Mouse (Mus musculus) lung, embryonic 16.5 days (tissue): Measurements from ENCODE around the gene Ptk7. TPM values are rescaled to one million over a fixed set of nuclear protein-coding genes. Genes with fewer than 3 reads are reported as not detected.

Experiments
- ATAC-seq: fragments of 200-750 bp; cut with Nextera tagmentation; 2 replicates; pipeline ENCODE4 v1.8.0; 2017; ENCODE audit warnings: low read depth, mild to moderate bottlenecking, moderate library complexity
- H3K27ac ChIP-seq: fragments of 300-500 bp; sonication (generic); 2 replicates; pipeline ENCODE4 v1.5.1; 2014; ENCODE audit warnings: mild to moderate bottlenecking, control low read depth, low read length
- H3K27me3 ChIP-seq: fragments of 300-500 bp; sonication (generic); 2 replicates; pipeline ENCODE4 v1.6.1; 2014; ENCODE audit warnings: low read depth, low read length, mixed read lengths; ENCODE audit not compliant: control insufficient read depth, insufficient read depth
- H3K36me3 ChIP-seq: fragments of 300-500 bp; sonication (generic); 2 replicates; pipeline ENCODE4 v1.6.1; 2014; ENCODE audit warnings: low read length; ENCODE audit not compliant: control insufficient read depth, insufficient read depth
- H3K4me1 ChIP-seq: fragments of 300-500 bp; sonication (generic); replicated peaks from 2 replicates; pipeline ENCODE4 v1.6.1; 2014; ENCODE audit warnings: low read length, mixed read lengths; ENCODE audit not compliant: control insufficient read depth, insufficient read depth
- H3K4me2 ChIP-seq: fragments of 300-500 bp; sonication (generic); 2 replicates; pipeline ENCODE4 v1.6.1; 2014; ENCODE audit warnings: low read depth, low read length, control low read depth
- H3K4me3 ChIP-seq: fragments of 300-500 bp; sonication (generic); 2 replicates; pipeline ENCODE4 v1.5.1; 2014; ENCODE audit warnings: mild to moderate bottlenecking, low read length, control low read depth
- H3K9ac ChIP-seq: fragments of 300-500 bp; sonication (generic); 2 replicates; pipeline ENCODE4 v1.6.1; 2014; ENCODE audit warnings: low read length, control low read depth
- H3K9me3 ChIP-seq: fragments of 300-500 bp; sonication (generic); 2 replicates; pipeline ENCODE4 v1.6.1; 2016; ENCODE audit warnings: low read length; ENCODE audit not compliant: control insufficient read depth
- WGBS: fragments of 180-500 bp; shearing (Covaris S2); extraction: QIAGEN DNeasy Blood & Tissue Kit; methylation state at CpG from one replicate; pipeline ENCODE4 v1.1.7; 2014; 5-methylcytosine and 5-hydroxymethylcytosine counted together
- polyA plus RNA-seq: library from polyadenylated mRNA; unstranded; fragments of >200 nt; fragmentation: Nextera tagmentation; extraction: Ambion mirVana; gene quantifications from 2 replicates; pipeline ENCODE4 v1.2.1, GENCODE M21; 2015

Ptk7 gene
- polyA plus RNA-seq, 1 experiment from 2014 or later = 143 TPM

DNA sequence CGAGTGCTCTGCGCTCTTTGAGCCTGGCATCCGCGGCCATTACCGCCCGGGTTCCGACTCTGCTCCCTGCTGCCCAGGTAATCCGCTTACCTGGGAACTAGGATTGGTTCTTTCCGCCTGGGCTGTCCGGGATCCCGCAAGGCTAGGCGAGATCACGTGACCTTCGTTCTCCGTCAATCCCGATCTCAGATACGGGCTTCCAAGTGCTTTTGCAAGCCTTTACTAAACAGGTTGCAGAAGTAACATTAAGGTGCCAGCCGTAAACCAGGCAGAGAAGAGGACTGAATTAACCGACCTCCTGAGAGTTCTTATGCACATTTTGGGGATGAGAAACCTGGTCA is 17.0 kb upstream of the Ptk7 start:
- under 1% methylated on average over 19 of the region's 19 CpGs for WGBS
- no peaks in the 10 kb centered on the region for H3K27me3 ChIP-seq

DNA sequence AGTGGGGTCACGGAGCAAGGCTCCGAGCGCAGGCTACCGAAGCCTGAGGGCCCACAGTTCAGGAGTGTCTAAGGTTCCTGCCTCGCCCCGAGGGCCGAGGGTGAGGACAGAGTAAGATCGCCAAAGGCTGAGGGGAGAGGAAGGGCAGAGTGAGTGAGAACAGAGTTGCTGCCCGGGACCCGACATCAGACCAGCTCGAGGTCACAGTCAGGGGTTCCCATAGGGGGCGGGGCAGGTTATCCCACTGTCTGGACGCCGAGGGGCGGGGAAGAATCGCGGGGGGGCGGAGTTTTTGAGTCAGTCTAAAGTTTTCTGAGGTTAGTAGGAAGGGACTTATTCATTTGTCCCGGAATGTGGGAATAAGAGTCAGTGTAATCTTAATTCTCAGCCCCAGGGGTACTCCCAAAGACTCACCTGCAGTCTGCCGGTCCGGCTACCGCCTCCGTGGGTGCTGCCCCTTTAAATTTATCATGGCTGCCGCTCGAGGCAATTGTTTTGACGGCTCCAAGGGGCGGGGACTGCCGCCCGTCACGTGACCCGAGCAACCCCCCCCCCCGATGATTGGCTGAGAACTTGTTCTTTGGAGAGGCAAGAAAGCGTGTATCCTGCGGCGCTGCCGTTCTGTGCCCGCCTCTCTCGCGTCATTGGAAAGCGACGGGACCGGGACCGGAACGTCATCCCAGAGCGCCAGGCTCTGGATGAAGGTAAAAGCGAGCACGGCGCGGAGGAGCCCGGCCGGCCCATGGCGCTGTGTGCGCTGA is 16.4 kb upstream of the Ptk7 start, which contains the start of the genes Klc4 and Mrpl2:
TSS of gene Klc4 (minus strand) at position 462 of the 761 bp plus-strand sequence.
TSS of gene Mrpl2 (plus strand) at position 669 of the 761 bp plus-strand sequence.
- peak within 1 kb of the TSS; percentile 92 for H3K4me3 ChIP-seq
- peaks cover 27% of the 10 kb centered on the region for H3K4me1 ChIP-seq
- peak; percentile 75 for ATAC-seq
- peaks cover 5% of the 10 kb centered on the region; the same call in 1 of the 2 replicates for H3K36me3 ChIP-seq
- peak within 1 kb of the TSS; percentile 89 for H3K9ac ChIP-seq
- no peaks in the 10 kb centered on the region for H3K27me3 ChIP-seq
- H3K9me3 ChIP-seq = no peaks in the 10 kb centered on the region
- H3K4me2 ChIP-seq = peak within 1 kb of the TSS; percentile 94
- H3K27ac ChIP-seq = peak within 1 kb of the TSS; percentile 82
- under 1% methylated on average over 53 of the region's 53 CpGs for WGBS

More for the DNA sequence above, 17.0 kb upstream of the Ptk7 start:
- peak overlapping the region; percentile 92 for H3K4me3 ChIP-seq
- H3K4me2 ChIP-seq = peak overlapping the region; percentile 92
- peak overlapping the region; percentile 76 for H3K27ac ChIP-seq
- H3K9ac ChIP-seq = peak overlapping the region; percentile 89
- peaks cover 5% of the 10 kb centered on the region; the same call in 1 of the 2 replicates for H3K36me3 ChIP-seq
- H3K9me3 ChIP-seq = no peaks in the 10 kb centered on the region
- ATAC-seq = no peak
- peaks cover 30% of the 10 kb centered on the region for H3K4me1 ChIP-seq

DNA sequence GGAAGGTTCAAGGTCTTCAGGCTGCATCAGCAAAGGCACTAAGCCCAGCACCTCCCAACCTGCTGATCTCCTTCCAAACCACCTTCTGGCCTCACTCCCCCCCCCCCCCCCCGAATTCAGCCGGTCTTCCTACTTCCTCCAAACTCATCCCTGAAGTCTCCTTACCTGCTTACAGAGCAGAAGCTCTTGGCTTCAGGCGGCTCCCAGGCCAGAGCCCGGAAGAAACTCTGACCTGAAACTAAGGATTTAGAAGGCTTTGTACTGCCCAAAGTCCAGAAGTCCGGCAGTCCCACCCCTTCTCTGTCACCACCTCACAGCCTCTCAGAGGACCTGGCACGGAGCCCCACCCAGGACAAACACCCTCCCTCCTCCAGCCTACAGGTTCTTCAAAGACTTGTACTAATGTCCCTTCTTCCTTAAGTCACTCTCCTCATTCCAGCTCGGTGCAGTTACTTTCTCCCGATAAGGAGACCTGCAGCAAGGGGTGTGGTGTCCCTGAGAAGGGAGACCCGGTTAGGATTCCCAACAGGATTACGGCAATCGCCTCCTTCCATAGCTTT is 15.7 kb upstream of the Ptk7 start:
- no peaks in the 10 kb centered on the region for H3K27me3 ChIP-seq
- peaks cover 5% of the 10 kb centered on the region; the same call in 1 of the 2 replicates for H3K36me3 ChIP-seq
- 5% methylated on average over 10 of the region's 11 CpGs for WGBS
- H3K4me1 ChIP-seq = peaks cover 27% of the 10 kb centered on the region
- no peaks in the 10 kb centered on the region for H3K9me3 ChIP-seq
- peak overlapping the region; percentile 94 for H3K4me2 ChIP-seq
- peak overlapping the region; percentile 82 for H3K27ac ChIP-seq
- peak overlapping the region; percentile 92 for H3K4me3 ChIP-seq
- peak; percentile 11; the same call in 1 of the 2 replicates for ATAC-seq
- H3K9ac ChIP-seq = peak overlapping the region; percentile 80

DNA sequence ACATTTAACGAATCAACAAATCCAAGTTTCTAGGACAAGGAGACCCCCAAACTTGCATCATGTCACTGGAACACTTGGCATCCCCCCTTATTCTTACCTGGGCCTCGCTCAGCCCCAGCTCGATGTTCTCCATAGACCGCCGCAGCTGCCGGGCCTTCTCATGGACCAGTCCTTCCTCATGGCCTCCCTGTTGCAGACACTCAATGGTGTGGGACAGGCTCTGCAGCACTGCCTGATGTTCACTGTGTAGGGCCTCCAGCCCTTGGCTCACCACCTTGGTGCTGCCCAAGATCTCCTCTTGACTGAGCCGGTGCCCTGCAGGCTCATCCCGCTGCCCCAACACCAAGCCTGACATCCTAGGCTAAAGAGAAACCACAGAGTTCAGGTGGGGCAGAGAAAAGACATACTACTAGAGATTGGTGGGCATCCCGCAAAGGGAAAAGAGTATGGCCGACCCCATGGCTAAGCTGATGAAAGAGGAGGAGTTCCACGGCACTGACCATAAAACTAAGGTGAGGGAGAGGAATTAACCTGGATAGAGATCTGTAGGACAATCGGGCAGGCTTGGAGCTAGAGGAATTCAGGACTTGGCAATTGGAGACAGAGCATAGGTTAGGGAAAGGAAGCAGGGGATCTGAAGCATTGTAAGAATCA is 15.0 kb upstream of the Ptk7 start:
- ATAC-seq = no peak
- H3K9ac ChIP-seq = peak overlapping the region; percentile 80
- no peak overlapping the region for H3K27ac ChIP-seq
- H3K4me2 ChIP-seq = peak overlapping the region; percentile 94
- WGBS = 85% methylated on average over 12 of the region's 12 CpGs
- peaks cover 21% of the 10 kb centered on the region for H3K4me1 ChIP-seq
- H3K27me3 ChIP-seq = no peaks in the 10 kb centered on the region
- peaks cover 5% of the 10 kb centered on the region; the same call in 1 of the 2 replicates for H3K36me3 ChIP-seq
- H3K9me3 ChIP-seq = no peaks in the 10 kb centered on the region
- peak overlapping the region; percentile 92 for H3K4me3 ChIP-seq

DNA sequence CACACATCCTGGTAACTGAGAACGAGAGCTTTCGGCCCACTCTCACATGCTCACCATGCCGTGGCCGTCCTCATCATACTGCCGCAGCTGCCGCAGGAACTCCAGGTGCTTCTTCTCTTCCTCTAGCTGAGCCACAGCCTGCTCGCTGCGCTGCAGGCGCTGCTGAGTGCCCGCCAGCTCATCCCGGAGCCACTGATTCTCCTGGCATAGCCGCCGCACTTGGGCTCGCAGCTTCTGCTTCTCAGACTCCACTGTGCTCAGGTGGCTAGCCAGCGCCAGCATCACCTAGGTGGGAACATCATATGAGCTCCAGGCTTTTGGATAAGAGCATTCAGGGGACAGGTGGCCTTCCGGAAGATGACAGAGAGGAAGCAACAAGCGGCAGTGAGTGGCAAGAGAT is 12.8 kb upstream of the Ptk7 start:
- no peak overlapping the region for H3K4me2 ChIP-seq
- H3K4me3 ChIP-seq = no peak overlapping the region
- no peak overlapping the region for H3K9ac ChIP-seq
- 86% methylated on average over 17 of the region's 17 CpGs for WGBS
- H3K27me3 ChIP-seq = no peaks in the 10 kb centered on the region
- H3K9me3 ChIP-seq = no peaks in the 10 kb centered on the region
- H3K36me3 ChIP-seq = peaks cover 5% of the 10 kb centered on the region
- no peak for ATAC-seq
- peaks cover 22% of the 10 kb centered on the region for H3K4me1 ChIP-seq
- H3K27ac ChIP-seq = no peak overlapping the region

DNA sequence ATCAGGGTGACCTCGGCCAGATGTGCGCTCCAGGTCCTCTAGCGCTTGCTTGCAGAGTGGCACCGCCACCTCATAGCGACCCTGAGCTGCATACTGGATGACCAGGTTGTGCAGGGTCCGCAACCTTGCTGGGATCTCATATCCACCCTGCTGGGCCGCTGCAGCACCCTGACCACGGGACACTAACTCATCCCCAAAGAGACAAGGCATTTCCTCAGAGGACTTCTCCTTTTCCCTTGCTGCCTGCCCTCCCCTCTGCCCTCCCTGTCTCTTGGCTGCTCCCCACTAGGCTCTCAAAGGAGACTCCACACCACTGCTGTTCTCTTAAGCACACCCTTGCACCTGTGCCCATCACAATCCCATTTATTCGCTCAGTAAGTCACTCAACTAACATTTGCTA is 10.6 kb upstream of the Ptk7 start:
- Histone ChIP-seq H3K9me3 (no peaks in the 10 kb centered on the region), H3K27me3 (no peaks in the 10 kb centered on the region), H3K4me3 (no peak overlapping the region), H3K9ac (no peak overlapping the region), H3K36me3 (peaks cover 7% of the 10 kb centered on the region), H3K27ac (no peak overlapping the region), H3K4me1 (peaks cover 15% of the 10 kb centered on the region), H3K4me2 (no peak overlapping the region)
- ATAC-seq = no peak
- WGBS = 77% methylated on average over 9 of the region's 9 CpGs

DNA sequence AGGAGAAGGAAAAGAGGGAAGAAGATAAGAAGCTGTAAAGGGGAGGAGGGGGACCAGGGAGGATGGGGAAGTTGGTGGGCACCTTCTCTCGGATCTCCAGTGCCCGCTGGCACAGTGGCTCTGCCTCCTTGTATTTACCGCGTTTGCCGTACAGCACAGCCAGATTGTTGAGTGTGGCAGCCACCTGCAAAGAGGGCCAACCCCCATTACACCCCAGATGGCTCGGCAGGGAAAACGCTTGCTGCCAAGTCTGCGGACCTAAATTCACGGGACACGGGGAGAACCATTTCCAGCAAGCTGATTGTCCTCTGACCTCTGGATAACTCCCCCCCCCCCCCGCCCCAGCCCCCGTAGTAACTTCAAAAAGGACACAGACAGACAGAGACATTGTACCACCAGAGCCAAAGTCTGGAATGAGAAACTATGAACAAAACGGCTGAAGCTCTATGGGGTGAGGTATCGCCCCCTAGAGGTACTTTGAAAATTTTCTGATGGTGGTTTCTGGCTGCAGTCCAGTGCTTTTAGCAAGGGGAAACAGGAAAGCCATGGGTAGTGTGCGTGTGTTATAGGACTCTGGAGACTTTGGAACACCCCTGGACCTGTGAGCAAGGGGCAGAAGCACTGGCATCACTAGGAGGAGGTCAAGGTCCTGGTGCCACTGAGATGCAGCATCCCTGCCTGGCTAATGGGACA is 7.7 kb upstream of the Ptk7 start:
- Histone ChIP-seq H3K36me3 (peaks cover 7% of the 10 kb centered on the region), H3K9ac (no peak overlapping the region; the same call in 1 of the 2 replicates), H3K4me1 (peaks cover 7% of the 10 kb centered on the region), H3K27ac (no peak overlapping the region), H3K4me2 (peak overlapping the region; percentile 39), H3K27me3 (no peaks in the 10 kb centered on the region), H3K4me3 (no peak overlapping the region), H3K9me3 (no peaks in the 10 kb centered on the region)
- 16% methylated on average over 15 of the region's 15 CpGs for WGBS
- peak; percentile 60 for ATAC-seq

DNA sequence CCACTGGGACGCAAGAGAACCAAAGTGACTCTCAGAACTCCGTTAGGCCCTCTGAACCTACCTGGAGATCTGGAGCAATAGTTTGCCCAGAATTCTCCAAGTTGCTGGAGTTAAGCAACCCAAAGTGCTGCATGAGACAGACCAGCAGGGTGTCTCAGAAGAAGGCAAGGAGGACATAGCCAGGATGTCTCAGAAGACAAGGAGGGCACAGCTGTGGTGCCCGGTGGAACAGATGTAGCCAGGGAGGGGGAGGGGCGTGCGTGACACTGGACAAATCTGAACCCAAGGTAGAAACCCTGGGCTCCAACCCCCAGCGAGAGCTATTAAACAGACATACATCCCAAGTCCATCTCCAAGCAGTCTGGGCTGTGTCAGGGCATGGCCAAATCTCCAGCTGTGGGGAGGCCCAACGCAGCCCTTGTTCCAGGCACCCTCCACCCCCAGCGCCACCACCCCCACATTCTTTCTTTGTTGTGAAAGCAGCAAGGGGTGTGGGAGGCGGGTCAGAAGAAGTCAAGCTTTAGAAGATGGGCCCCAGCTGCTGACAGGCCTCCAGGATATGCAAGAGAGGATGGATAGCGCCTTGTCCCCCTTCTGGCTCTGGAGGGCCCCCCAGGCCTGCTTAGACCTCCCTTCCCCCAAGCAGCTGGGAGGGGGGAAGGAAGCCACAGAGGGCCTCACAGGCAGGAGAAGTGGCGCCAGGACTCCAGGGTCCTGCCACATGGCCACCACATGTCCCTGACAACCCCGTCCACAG is 559 bp upstream of the Ptk7 start:
- Histone ChIP-seq H3K27me3 (no peaks in the 10 kb centered on the region), H3K36me3 (no peaks in the 10 kb centered on the region), H3K27ac (peak overlapping the region; percentile 99), H3K9me3 (no peaks in the 10 kb centered on the region), H3K4me1 (peaks cover 41% of the 10 kb centered on the region), H3K4me2 (peak overlapping the region; percentile 79), H3K4me3 (peak overlapping the region; percentile 92), H3K9ac (peak overlapping the region; percentile 98)
- peak; percentile 90 for ATAC-seq
- 6% methylated on average over 12 of the region's 12 CpGs for WGBS
